Mouse (Mus musculus) liver, embryonic 13.5 days (tissue): ENCODE data around the gene Kctd10. TPM values are rescaled to one million over a fixed set of nuclear protein-coding genes. Genes with fewer than 3 reads are reported as not detected.

ENCODE experiments used
- ATAC-seq: fragments of 200-750 bp; cut with Nextera tagmentation; 2 replicates; pipeline ENCODE4 v1.8.0; 2017; ENCODE audit warnings: low read depth, mild to moderate bottlenecking, moderate number of reproducible peaks, moderate library complexity
- DNase-seq: peaks from one replicate; pipeline ENCODE4 v3.0.0; 2022
- H3K27ac ChIP-seq: fragments of 300-500 bp; sonication (generic); 2 replicates; pipeline ENCODE4 v1.5.1; 2015; ENCODE audit warnings: moderate library complexity, mild to moderate bottlenecking, inconsistent platforms
- H3K27me3 ChIP-seq: fragments of 300-500 bp; sonication (generic); 2 replicates; pipeline ENCODE4 v1.6.1; 2015; ENCODE audit warnings: mild to moderate bottlenecking, inconsistent platforms
- H3K36me3 ChIP-seq: fragments of 300-500 bp; sonication (generic); 2 replicates; pipeline ENCODE4 v1.6.1; 2015; ENCODE audit warnings: mild to moderate bottlenecking, inconsistent platforms
- H3K4me1 ChIP-seq: fragments of 300-500 bp; sonication (generic); replicated peaks from 2 replicates; pipeline ENCODE4 v1.6.1; 2015; ENCODE audit warnings: inconsistent platforms
- H3K4me2 ChIP-seq: fragments of 300-500 bp; sonication (generic); 2 replicates; pipeline ENCODE4 v1.6.1; 2015; ENCODE audit warnings: inconsistent platforms, mild to moderate bottlenecking, moderate library complexity
- H3K4me3 ChIP-seq: fragments of 300-500 bp; sonication (generic); replicated peaks from 2 replicates; pipeline ENCODE4 v1.5.1; 2015; ENCODE audit warnings: mild to moderate bottlenecking, inconsistent platforms
- H3K9ac ChIP-seq: fragments of 300-500 bp; sonication (generic); 2 replicates; pipeline ENCODE4 v1.6.1; 2015; ENCODE audit warnings: mild to moderate bottlenecking, inconsistent platforms
- H3K9me3 ChIP-seq: fragments of 300-500 bp; sonication (generic); replicated peaks from 2 replicates; pipeline ENCODE4 v1.6.1; 2016; ENCODE audit warnings: inconsistent platforms
- WGBS: fragments of 180-500 bp; shearing (Covaris S2); methylation state at CpG from one replicate; pipeline ENCODE4 v1.1.7; 2015; ENCODE audit not compliant: insufficient replicate concordance; 5-methylcytosine and 5-hydroxymethylcytosine counted together
- microRNA-seq: library from miRNA; unstranded; fragments of <30 nt; microRNA quantifications from one replicate; pipeline ENCODE4, GENCODE M21; 2016
- polyA plus RNA-seq: library from polyadenylated mRNA; unstranded; fragments of >200 nt; fragmentation: Nextera tagmentation; extraction: Ambion mirVana; gene quantifications from 2 replicates; pipeline ENCODE4 v1.2.1, GENCODE M21; 2015

Kctd10 gene
- polyA plus RNA-seq, 1 experiment from 2014 or later = 23.3 TPM

DNA sequence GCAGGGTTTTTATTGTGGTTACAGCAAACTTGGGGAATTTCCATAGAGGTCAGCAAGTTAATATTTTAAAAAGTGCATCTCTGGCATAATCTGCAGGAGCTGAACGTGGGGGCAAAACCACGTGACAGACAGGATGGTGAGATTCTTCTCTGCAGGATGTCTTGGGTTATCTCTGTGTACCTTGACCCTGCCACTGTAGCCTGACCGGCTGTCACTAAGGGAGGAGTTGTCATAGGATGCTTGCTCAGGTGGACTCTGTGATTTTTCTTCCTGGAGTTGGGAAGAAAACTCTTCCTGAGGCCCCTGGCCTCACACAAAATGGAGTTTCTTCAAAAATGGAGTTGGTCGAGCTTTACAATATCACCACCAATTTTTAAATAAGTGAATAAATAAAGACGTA lies 37.3 kb downstream of the Kctd10 start:
- no peak for ATAC-seq
- WGBS = 39% methylated on average over 5 of the region's 5 CpGs
- no peaks in the 10 kb centered on the region for H3K27me3 ChIP-seq

GRCm38 (mm10) chr5:114323791-114324507 lies 56.4 kb downstream of the Kctd10 start:
- ATAC-seq = no peak

More for the DNA sequence above, 37.3 kb downstream of the Kctd10 start:
- H3K4me3 ChIP-seq = no peak overlapping the region
- H3K36me3 ChIP-seq = no peaks in the 10 kb centered on the region
- DNase-seq = no peak
- peaks cover 4% of the 10 kb centered on the region; the same call in 1 of the 2 replicates for H3K4me1 ChIP-seq
- H3K4me2 ChIP-seq = no peak overlapping the region
- H3K9ac ChIP-seq = no peak overlapping the region
- no peaks in the 10 kb centered on the region for H3K9me3 ChIP-seq
- H3K27ac ChIP-seq = no peak overlapping the region

GRCm38 (mm10) chr5:114323105-114323790 lies 57.1 kb downstream of the Kctd10 start:
- H3K27ac ChIP-seq = no peak overlapping the region
- no peaks in the 10 kb centered on the region for H3K4me1 ChIP-seq
- 42% methylated on average over 25 of the region's 25 CpGs for WGBS
- no peaks in the 10 kb centered on the region for H3K36me3 ChIP-seq
- ATAC-seq (no peak), DNase-seq (no peak)
- H3K9ac ChIP-seq = no peak overlapping the region
- no peak overlapping the region for H3K4me2 ChIP-seq
- H3K9me3 ChIP-seq = no peaks in the 10 kb centered on the region
- H3K27me3 ChIP-seq = peaks cover 8% of the 10 kb centered on the region; the same call in 1 of the 2 replicates
- no peak overlapping the region for H3K4me3 ChIP-seq

More at GRCm38 (mm10) chr5:114323791-114324507, 56.4 kb downstream of the Kctd10 start:
- Histone ChIP-seq H3K27me3 (peaks cover 8% of the 10 kb centered on the region; the same call in 1 of the 2 replicates), H3K4me3 (no peak overlapping the region), H3K4me1 (no peaks in the 10 kb centered on the region), H3K27ac (no peak overlapping the region), H3K9me3 (no peaks in the 10 kb centered on the region), H3K4me2 (no peak overlapping the region), H3K9ac (0 out of 2 replicates have a peak overlapping the region, but pooled peaks have one; percentile 22), H3K36me3 (no peaks in the 10 kb centered on the region)
- WGBS = 18% methylated on average over 16 of the region's 16 CpGs
- no peak for DNase-seq

Small RNA genes within 50 kb of the gene (microRNA-seq; reads per million reads assigned to microRNA genes)
- gene Mir7027 = not detected

Other genes starting within 250 kb of the Kctd10 start
- 0.28 and 0.56 TPM in 2 replicates for gene Acacb, start 234.0 kb downstream of the Kctd10 start, polyA plus RNA-seq
- gene Foxn4, start 106.7 kb downstream of the Kctd10 start, polyA plus RNA-seq = not detected in 2 replicates
- gene Myo1h, start 91.3 kb downstream of the Kctd10 start, polyA plus RNA-seq = 0.16 and 0.22 TPM in 2 replicates
- gene Ube3b, start 99 bp upstream of the Kctd10 start, polyA plus RNA-seq = 14.5 and 16.2 TPM in 2 replicates
- gene Mmab, start 63.6 kb upstream of the Kctd10 start, polyA plus RNA-seq = 11.7 and 14.1 TPM in 2 replicates
- 31.5 and 36.6 TPM in 2 replicates for gene Mvk, start 63.8 kb upstream of the Kctd10 start, polyA plus RNA-seq
- 0.58 and 0.61 TPM in 2 replicates for gene Fam222a, start 187.5 kb upstream of the Kctd10 start, polyA plus RNA-seq